Mouse (Mus musculus) midbrain, embryonic 12.5 days (tissue): ENCODE results near the gene Sf3a2. TPM values are rescaled to one million over a fixed set of nuclear protein-coding genes. Genes with fewer than 3 reads are reported as not detected.

ENCODE experiments used
- ATAC-seq: fragments of 200-750 bp; cut with Nextera tagmentation; 2 replicates; pipeline ENCODE4 v1.8.0; 2017; ENCODE audit warnings: low read depth, moderate TSS enrichment, moderate library complexity; ENCODE audit not compliant: low FRiP score
- H3K27ac ChIP-seq: fragments of 300-500 bp; sonication (generic); replicated peaks from 2 replicates; pipeline ENCODE4 v1.5.1; 2016; ENCODE audit warnings: mild to moderate bottlenecking
- H3K27me3 ChIP-seq: fragments of 300-500 bp; sonication (generic); 2 replicates; pipeline ENCODE4 v1.6.1; 2016; ENCODE audit warnings: mild to moderate bottlenecking
- H3K36me3 ChIP-seq: fragments of 300-500 bp; sonication (generic); 2 replicates; pipeline ENCODE4 v1.6.1; 2016
- H3K4me1 ChIP-seq: fragments of 300-500 bp; sonication (generic); 2 replicates; pipeline ENCODE4 v1.6.1; 2016
- H3K4me2 ChIP-seq: fragments of 300-500 bp; sonication (generic); replicated peaks from 2 replicates; pipeline ENCODE4 v1.6.1; 2016; ENCODE audit warnings: mild to moderate bottlenecking, moderate library complexity
- H3K4me3 ChIP-seq: fragments of 300-500 bp; sonication (generic); 2 replicates; pipeline ENCODE4 v1.5.1; 2016; ENCODE audit warnings: mild to moderate bottlenecking
- H3K9ac ChIP-seq: fragments of 300-500 bp; sonication (generic); replicated peaks from 2 replicates; pipeline ENCODE4 v1.6.1; 2016; ENCODE audit warnings: mild to moderate bottlenecking, moderate library complexity
- H3K9me3 ChIP-seq: fragments of 300-500 bp; sonication (generic); 2 replicates; pipeline ENCODE4 v1.6.1; 2016; ENCODE audit warnings: mild to moderate bottlenecking
- WGBS: fragments of 180-500 bp; shearing (Covaris S2); methylation state at CpG from one replicate; pipeline ENCODE4 v1.1.7; 2016; 5-methylcytosine and 5-hydroxymethylcytosine counted together
- polyA plus RNA-seq: library from polyadenylated mRNA; unstranded; fragments of >200 nt; fragmentation: Nextera tagmentation; extraction: Ambion mirVana; gene quantifications from 2 replicates; pipeline ENCODE4 v1.2.1, GENCODE M21; 2016

Sf3a2 gene
- 68.5 and 70.8 TPM in 2 replicates for polyA plus RNA-seq

DNA sequence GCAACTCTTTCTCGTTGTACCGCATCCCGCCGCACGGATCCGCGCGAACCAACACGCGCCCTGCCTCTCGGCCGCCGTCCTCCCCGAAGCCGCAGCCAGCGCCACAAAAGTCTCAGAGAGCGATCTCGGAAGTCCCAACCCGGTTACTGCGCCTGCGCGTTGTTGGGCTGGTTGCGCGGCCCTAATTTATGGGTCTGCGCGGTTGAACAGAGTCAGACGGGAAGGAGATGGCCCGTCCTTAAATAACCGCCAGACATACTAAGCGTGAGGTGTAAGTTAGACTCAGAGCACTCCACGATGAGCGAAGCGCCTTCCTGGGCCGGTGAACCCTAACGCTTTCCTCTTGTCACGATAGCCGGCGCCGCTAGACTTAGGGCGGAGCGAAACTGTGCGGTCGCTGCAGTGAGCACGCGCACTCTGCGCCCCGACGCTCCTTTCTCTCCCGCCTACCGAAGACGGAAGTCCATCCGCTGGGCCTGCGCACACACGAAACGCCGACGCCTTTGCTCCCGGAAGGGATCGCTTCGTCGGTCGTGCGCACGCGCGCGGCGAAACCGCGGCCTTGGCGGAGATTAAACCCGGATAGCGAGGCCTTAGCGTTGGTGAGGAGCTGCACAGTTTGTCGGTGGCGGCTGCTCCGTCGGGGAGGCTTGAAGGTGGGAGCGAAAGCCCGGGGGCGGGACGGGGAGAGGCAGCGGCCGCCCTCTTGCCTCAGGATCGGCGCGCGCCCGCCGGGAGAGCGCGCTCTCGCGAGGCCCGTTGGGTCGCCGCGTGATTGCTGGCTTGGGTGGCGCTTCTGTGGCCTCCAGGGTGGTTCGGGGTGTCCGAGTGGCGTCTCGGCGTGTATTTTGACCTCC, at the start of gene Sf3a2, which contains the start of gene Plekhj1:
Gene Sf3a2 (plus strand): TSS at position 49 of the 857 bp plus-strand sequence.
Gene Plekhj1 (minus strand): TSS at position 477 of the 857 bp plus-strand sequence.
- peak within 1 kb of the TSS; percentile 88 for H3K4me3 ChIP-seq
- no peaks in the 10 kb centered on the region for H3K27me3 ChIP-seq
- peak within 1 kb of the TSS; percentile 76 for H3K4me2 ChIP-seq
- H3K9ac ChIP-seq, result peak within 1 kb of the TSS; percentile 94
- ATAC-seq, result peak; percentile 88
- WGBS, result under 1% methylated on average over 102 of the region's 104 CpGs
- H3K4me1 ChIP-seq, result peaks cover 29% of the 10 kb centered on the region
- H3K36me3 ChIP-seq, result peaks cover 58% of the 10 kb centered on the region
- H3K27ac ChIP-seq, result peak within 1 kb of the TSS; percentile 94
- H3K9me3 ChIP-seq, result no peaks in the 10 kb centered on the region

DNA sequence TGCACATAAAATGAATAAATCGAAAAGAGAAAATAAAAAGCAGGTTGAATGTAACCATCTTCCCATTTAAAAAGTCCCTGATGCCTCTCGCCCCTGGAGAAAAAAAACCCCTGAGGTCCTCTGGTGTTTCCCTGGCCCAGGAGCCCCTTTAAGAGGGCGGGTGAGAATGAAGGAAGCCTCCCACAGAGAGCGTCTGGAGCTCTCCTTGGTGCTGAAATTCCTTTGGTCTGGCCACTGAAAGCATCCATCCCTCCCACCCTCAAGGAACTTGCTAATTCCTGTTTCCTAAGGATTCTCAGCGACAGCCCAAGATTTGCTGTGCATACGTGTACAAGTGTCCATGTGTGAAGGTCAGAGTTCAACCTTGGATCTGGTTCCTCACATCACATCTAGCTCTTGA, 49.4 kb upstream of the Sf3a2 start:
- 17% methylated on average over 6 of the region's 6 CpGs for WGBS
- no peak for ATAC-seq

GRCm38 (mm10) chr10:80751188-80751832, 46.7 kb upstream of the Sf3a2 start:
- 0 out of 2 replicates have a peak overlapping the region, but pooled peaks have one; percentile 4 for H3K9ac ChIP-seq

More for the DNA sequence above, 49.4 kb upstream of the Sf3a2 start:
- Histone ChIP-seq H3K4me2 (no peak overlapping the region), H3K4me3 (no peak overlapping the region), H3K27me3 (0 out of 2 replicates have a peak, but pooled peaks cover 3% of the 10 kb centered on the region), H3K9ac (no peak overlapping the region), H3K4me1 (peaks cover 7% of the 10 kb centered on the region; the same call in 1 of the 2 replicates), H3K27ac (no peak overlapping the region), H3K36me3 (no peaks in the 10 kb centered on the region), H3K9me3 (no peaks in the 10 kb centered on the region)

GRCm38 (mm10) chr10:80752079-80752625, 45.8 kb upstream of the Sf3a2 start:
- Histone ChIP-seq H3K27me3 (0 out of 2 replicates have a peak, but pooled peaks cover 3% of the 10 kb centered on the region), H3K4me3 (peak overlapping the region; percentile 2; the same call in 1 of the 2 replicates), H3K9me3 (no peaks in the 10 kb centered on the region), H3K27ac (no peak overlapping the region; the same call in 1 of the 2 replicates), H3K9ac (0 out of 2 replicates have a peak overlapping the region, but pooled peaks have one; percentile 4), H3K36me3 (no peaks in the 10 kb centered on the region), H3K4me2 (peak overlapping the region; percentile 28), H3K4me1 (peaks cover 21% of the 10 kb centered on the region)
- ATAC-seq, result peak; percentile 38
- 8% methylated on average over 6 of the region's 6 CpGs for WGBS

More at GRCm38 (mm10) chr10:80751188-80751832, 46.7 kb upstream of the Sf3a2 start:
- no peaks in the 10 kb centered on the region for H3K9me3 ChIP-seq
- H3K27ac ChIP-seq, result no peak overlapping the region
- H3K27me3 ChIP-seq, result 0 out of 2 replicates have a peak, but pooled peaks cover 3% of the 10 kb centered on the region
- H3K4me3 ChIP-seq, result no peak overlapping the region
- H3K4me2 ChIP-seq, result peak overlapping the region; percentile 28
- no peaks in the 10 kb centered on the region for H3K36me3 ChIP-seq
- ATAC-seq, result no peak
- WGBS, result 17% methylated on average over 16 of the region's 16 CpGs
- H3K4me1 ChIP-seq, result peaks cover 13% of the 10 kb centered on the region

GRCm38 (mm10) chr10:80754594-80755290, 43.3 kb upstream of the Sf3a2 start, which contains the start of gene Dot1l:
Gene Dot1l (plus strand): TSS chr10:80755206.
- H3K36me3 ChIP-seq, result no peaks in the 10 kb centered on the region
- peaks cover 34% of the 10 kb centered on the region for H3K4me1 ChIP-seq
- no peaks in the 10 kb centered on the region for H3K27me3 ChIP-seq
- whole genome bisulfite sequencing, result 2% methylated on average over 48 of the region's 57 CpGs
- H3K4me3 ChIP-seq, result peak within 1 kb of the TSS; percentile 100
- H3K4me2 ChIP-seq, result peak within 1 kb of the TSS; percentile 96
- H3K9me3 ChIP-seq, result no peaks in the 10 kb centered on the region
- H3K27ac ChIP-seq, result peak within 1 kb of the TSS; percentile 91
- ATAC-seq, result peak; percentile 88
- H3K9ac ChIP-seq, result peak within 1 kb of the TSS; percentile 98

GRCm38 (mm10) chr10:80755291-80756015, 42.5 kb upstream of the Sf3a2 start:
- Histone ChIP-seq H3K4me1 (peaks cover 34% of the 10 kb centered on the region), H3K4me2 (peak overlapping the region; percentile 96), H3K9ac (peak overlapping the region; percentile 98), H3K36me3 (no peaks in the 10 kb centered on the region), H3K4me3 (peak overlapping the region; percentile 100), H3K9me3 (no peaks in the 10 kb centered on the region), H3K27ac (peak overlapping the region; percentile 91), H3K27me3 (no peaks in the 10 kb centered on the region)
- 0 out of 2 replicates have a peak, but pooled peaks have one; percentile 5 for ATAC-seq
- 1% methylated on average over 53 of the region's 75 CpGs for WGBS

DNA sequence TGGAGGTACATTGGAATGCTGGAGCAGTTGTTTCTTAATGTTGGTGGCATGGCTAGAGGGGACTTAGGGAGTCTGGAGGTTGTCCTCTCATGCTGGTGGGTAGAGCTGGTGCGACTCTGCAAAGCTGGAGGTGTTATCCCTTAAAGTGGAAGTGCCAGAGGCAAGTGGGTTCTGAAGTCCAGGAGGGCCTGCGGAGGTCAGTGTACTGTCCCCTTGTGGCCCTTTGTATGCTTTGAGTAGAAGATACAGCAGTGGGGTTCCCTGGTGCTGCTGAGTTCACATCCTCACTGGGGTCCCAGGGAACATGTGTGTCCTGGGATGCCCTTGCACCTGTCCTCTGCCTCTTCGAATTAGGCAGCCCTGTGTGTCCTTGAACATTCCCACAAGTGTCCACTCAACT, 41.9 kb upstream of the Sf3a2 start:
- H3K36me3 ChIP-seq, result no peaks in the 10 kb centered on the region
- H3K27me3 ChIP-seq, result no peaks in the 10 kb centered on the region
- no peak overlapping the region for H3K27ac ChIP-seq
- peak overlapping the region; percentile 100 for H3K4me3 ChIP-seq
- WGBS, result 31% methylated on average over 3 of the region's 3 CpGs
- H3K9ac ChIP-seq, result peak overlapping the region; percentile 98
- no peaks in the 10 kb centered on the region for H3K9me3 ChIP-seq
- no peak for ATAC-seq
- H3K4me1 ChIP-seq, result peaks cover 37% of the 10 kb centered on the region
- peak overlapping the region; percentile 96 for H3K4me2 ChIP-seq

- Histone ChIP-seq H3K9ac (peak overlapping the region; percentile 98), H3K27ac (no peak overlapping the region), H3K9me3 (no peaks in the 10 kb centered on the region), H3K4me2 (peak overlapping the region; percentile 96), H3K4me3 (peak overlapping the region; percentile 100), H3K27me3 (no peaks in the 10 kb centered on the region), H3K36me3 (no peaks in the 10 kb centered on the region), H3K4me1 (peaks cover 37% of the 10 kb centered on the region)
- ATAC-seq, result no peak
- WGBS, result 80% methylated on average over 2 of the region's 2 CpGs
Observed at GRCm38 (mm10) chr10:80756509-80756908, 41.5 kb upstream of the Sf3a2 start.

- ATAC-seq, result no peak
- no peaks in the 10 kb centered on the region for H3K36me3 ChIP-seq
- H3K9me3 ChIP-seq, result no peaks in the 10 kb centered on the region
- peaks cover 36% of the 10 kb centered on the region for H3K4me1 ChIP-seq
- no peaks in the 10 kb centered on the region for H3K27me3 ChIP-seq
- no peak overlapping the region for H3K27ac ChIP-seq
- 82% methylated on average over 4 of the region's 4 CpGs for WGBS
- H3K4me2 ChIP-seq, result peak overlapping the region; percentile 96
- H3K9ac ChIP-seq, result peak overlapping the region; percentile 98; the same call in 1 of the 2 replicates
- H3K4me3 ChIP-seq, result peak overlapping the region; percentile 100; the same call in 1 of the 2 replicates
Observed at GRCm38 (mm10) chr10:80756967-80757366, 41.0 kb upstream of the Sf3a2 start.

DNA sequence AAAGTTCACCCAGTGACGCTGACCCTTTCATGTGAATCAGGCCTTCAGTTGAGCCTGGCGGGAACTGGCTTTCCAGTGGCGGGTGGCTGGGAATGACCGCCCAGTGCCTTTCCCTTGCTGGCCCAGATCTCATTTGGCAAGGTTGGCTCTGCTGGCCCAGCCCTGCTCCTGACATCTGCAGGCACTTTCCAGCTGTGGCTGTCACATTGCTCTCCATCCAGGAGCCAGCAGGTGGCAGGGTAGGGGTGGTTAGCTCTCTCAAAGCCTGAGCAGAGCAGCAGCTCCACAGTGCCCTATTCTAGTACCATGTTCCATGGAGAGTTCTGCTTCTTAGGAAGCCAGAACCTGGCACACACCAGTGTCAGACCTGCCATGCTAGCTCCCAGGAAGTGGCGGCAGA, 40.3 kb upstream of the Sf3a2 start:
- Histone ChIP-seq H3K27ac (0 out of 2 replicates have a peak overlapping the region, but pooled peaks have one; percentile 3), H3K27me3 (no peaks in the 10 kb centered on the region), H3K4me3 (no peak overlapping the region), H3K9ac (no peak overlapping the region), H3K4me1 (peaks cover 30% of the 10 kb centered on the region), H3K4me2 (no peak overlapping the region), H3K36me3 (no peaks in the 10 kb centered on the region), H3K9me3 (no peaks in the 10 kb centered on the region)
- 36% methylated on average over 5 of the region's 5 CpGs for WGBS
- ATAC-seq, result no peak
